Mouse (Mus musculus): ENCODE data around the gene Gm4312.
"Not testable (repeated sequence)": the region's sequence is repeated elsewhere in the genome, so short reads cannot be mapped to it uniquely, and the experiment has no call there.

- not testable (repeated sequence) for TF ChIP-seq CTCF, EP300 (IDR thresholded peaks at IDR 0.05; ENCODE audit: low read depth)
These were observed 21.3 kb downstream of the Gm4312 start, which contains the start of gene Gm4307 for GRCm38 (mm10) chr10:100361038-100361437.
